Mouse (Mus musculus) frontal cortex, adult 2 months (tissue): ENCODE results near the gene Akap13. TPM values are rescaled to one million over a fixed set of nuclear protein-coding genes. Genes with fewer than 3 reads are reported as not detected.

ENCODE experiments used
- DNase-seq, 2 experiments: peaks; one replicate each; pipeline ENCODE4 v3.0.0; 2022; ENCODE audit warnings: low spot score in 1 of 2; ENCODE audit errors: extremely low spot score in 1 of 2
- polyA plus RNA-seq: library from polyadenylated mRNA; depleted of rRNA; stranded (reverse); fragments of >200 nt; gene quantifications from 2 replicates; pipeline ENCODE4 v1.2.3, GENCODE M21; 2012

Akap13 gene
- polyA plus RNA-seq, 1 experiment: 23.3 TPM

GRCm38 (mm10) chr7:75702966-75703645 lies 247.8 kb downstream of the Akap13 start:
- DNase-seq: no peak

GRCm38 (mm10) chr7:75704862-75705261 lies 249.5 kb downstream of the Akap13 start:
- no peak for DNase-seq

GRCm38 (mm10) chr7:75709936-75710335 lies 254.6 kb downstream of the Akap13 start:
- DNase-seq: no peak

DNA sequence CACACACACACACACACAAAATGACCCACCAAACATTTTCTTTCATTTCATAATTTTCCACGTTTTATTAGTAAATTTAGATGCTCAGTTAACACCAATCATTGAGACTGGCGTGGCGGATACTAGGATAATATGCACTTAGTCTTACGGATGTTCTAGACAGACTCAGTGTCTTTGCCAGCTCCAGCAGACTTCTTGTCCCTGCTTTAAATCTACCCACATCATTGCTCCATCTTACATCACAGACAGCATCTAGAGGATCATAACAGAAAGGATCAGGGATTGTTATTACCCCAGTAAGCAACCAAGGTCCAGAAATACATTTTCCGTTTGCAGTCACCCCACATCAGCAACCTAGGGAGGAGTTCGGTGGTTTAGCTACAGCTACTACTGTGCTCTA lies 255.6 kb downstream of the Akap13 start:
- DNase-seq: no peak

DNA sequence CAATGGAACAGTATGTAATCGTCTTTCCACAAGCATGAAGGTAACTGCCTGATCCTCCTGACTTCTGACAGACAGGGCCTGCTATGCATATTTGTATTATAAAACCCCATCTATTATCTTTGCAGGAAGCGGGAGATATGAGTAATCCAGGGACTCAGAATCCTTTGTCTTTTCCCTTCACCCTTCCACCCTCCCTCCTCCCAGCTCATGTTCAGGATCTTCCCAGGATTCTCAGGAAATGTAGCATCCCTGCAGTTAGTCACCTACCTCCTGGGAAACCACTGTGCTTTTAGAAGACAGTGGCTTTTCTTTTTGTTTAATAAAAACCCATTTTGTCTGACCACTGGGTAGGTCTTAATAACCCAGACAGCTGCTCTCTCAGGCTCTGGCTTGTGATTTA lies 256.1 kb downstream of the Akap13 start:
- DNase-seq: no peak

GRCm38 (mm10) chr7:75712808-75713207 lies 257.5 kb downstream of the Akap13 start:
- DNase-seq: no peak

GRCm38 (mm10) chr7:75713959-75714358 lies 258.6 kb downstream of the Akap13 start:
- DNase-seq: no peak

DNA sequence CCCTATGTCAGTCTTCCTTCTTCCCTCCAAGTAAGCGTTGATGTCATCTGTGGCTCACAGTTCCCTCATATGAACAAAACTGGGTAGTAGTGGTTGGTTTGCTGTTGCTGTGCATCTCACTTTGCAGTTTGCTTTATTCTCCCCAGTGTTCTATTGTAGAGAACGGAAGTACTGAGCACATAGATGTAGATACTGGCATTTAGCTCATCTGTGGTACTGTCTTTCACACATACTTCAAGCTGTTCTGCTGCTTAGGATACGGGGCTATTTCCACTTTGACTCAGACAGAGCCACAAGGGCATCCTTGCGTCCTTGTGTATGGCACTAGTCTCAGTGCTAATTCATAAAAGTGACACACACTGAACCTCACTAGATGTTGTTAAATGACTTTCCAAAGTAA lies 259.7 kb downstream of the Akap13 start:
- DNase-seq: no peak

DNA sequence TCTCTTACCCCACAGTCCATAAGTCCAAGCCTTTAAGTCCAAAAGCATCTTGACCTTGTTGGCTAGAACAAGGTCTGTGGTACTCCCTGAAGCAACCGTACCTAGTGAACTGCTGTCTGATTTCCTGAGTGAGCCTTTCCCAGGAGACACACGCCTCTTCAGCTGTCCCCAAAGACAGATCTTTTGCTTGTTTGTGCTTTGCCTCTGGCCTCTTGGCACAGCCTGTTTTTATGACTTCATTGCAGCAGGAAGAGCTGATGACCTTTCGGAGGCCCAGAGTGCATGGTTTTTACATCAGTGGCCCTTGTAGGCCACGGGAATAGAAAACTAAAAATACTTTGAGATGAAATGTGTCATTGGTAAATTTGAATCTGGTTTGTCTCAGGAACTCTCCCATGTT lies 260.6 kb downstream of the Akap13 start:
- DNase-seq: no peak

- no peak for DNase-seq
Observed at GRCm38 (mm10) chr7:75717349-75717748, 262.0 kb downstream of the Akap13 start.

DNA sequence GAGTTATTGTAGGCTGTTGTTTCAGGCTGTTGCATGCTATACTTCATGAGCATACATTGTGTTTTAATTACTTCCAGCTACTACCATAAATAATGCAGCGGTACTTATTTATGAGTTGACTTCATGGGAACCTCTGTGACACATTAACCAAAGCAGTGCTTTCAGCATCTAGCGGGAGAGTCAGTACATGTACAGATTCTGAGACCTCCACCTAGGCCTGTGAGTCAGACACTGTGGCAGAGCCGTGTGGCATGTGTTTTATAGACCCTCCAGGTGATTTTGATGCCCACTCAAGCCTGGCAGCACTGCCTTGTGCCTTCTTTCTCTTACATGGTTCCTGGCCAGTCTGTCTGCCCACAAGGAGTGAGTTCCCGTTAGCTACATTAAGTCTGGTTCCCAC lies 266.0 kb downstream of the Akap13 start:
- no peak for DNase-seq

- no peak for DNase-seq
Observed at GRCm38 (mm10) chr7:75724012-75724411, 268.7 kb downstream of the Akap13 start.

GRCm38 (mm10) chr7:75725899-75726298 lies 270.6 kb downstream of the Akap13 start:
- no peak for DNase-seq

- no peak for DNase-seq
Observed at GRCm38 (mm10) chr7:75726867-75727266, 271.5 kb downstream of the Akap13 start.

DNA sequence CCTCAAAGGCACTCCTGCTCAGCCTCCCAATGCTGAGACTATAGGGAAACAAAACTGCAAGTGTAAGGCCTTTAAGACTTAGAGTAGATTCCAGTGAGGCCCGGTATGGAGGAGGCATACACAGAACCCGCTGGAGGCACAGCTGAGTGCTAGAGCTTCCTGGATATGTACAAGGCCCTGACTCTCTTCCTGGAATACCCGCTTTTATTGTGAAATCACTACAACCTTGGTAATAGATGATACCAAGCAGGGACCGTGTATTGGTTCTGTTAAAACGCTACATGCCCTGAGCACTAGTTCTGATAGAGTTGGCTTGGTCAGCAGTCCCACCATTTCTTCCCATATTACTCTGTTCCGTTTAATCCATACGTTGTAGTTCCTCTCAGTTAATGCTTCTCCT lies 274.3 kb downstream of the Akap13 start:
- DNase-seq: no peak

DNA sequence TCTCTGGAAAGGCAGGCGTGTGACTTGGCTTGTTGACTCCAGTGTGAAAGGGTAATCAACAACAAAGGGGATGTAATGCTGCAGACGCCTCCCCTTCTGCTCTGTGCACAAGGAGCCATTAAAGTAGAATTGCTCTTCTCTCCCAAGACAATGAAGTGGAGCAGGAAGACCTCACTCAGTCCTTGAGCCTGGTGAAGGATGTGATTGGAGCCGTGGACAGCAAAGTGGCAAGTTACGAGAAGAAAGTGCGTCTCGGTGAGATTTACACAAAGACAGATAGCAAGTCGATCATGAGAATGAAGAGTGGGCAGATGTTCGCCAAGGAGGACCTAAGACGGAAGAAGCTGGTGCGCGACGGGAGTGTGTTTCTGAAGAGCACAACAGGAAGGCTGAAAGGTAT lies 274.9 kb downstream of the Akap13 start:
- DNase-seq: no peak

DNA sequence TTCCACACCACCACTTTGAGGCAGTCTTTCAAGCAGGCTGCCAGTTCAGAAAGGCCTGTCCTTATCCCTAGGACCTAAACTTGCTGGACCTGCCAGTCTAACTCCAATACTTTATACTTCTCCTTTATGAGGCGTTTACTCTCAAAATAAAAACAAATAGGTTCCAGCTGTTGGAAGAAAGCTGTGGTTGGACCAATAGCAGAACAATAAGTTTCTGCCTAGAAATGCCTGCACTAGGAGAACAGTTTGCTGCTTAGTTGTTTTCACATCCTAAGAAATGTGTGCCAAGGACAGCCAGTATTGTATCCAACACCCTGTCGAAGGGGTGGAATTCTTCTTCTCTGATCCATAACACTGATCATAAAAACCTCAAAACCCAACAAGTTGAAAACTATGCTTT lies 276.6 kb downstream of the Akap13 start:
- DNase-seq: no peak

GRCm38 (mm10) chr7:75733166-75733565 lies 277.8 kb downstream of the Akap13 start:
- no peak for DNase-seq

DNA sequence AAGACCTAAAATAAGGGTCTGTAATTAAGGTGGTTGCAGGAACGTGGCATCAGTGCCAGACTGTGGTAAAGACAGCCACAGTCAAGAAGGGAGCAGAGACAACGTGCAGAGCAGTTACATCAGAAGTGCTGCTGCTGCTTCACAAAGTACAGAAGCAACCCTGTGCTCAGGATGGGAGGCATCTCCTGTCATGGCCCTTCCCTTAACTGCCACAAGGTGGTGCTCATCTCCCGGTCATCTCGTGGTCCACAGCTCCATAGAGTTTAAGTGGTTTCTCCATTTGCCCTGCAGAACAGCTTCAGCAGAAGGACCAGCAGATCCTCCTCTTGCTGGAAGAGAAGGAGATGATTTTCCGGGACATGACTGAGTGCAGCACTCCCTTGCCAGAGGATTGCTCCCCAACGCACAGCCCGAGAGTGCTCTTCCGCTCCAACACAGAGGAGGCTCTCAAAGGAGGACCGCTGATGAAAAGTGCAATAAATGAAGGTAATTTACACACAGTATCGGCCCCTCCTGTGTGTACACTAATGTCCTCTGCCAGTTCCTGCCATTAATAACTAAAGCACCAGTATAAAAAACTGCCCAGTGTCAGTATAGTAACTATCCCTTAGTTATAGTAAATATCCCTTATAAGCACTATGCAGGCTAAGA lies 283.9 kb downstream of the Akap13 start:
- peak; percentile 52 to 82 for DNase-seq

DNA sequence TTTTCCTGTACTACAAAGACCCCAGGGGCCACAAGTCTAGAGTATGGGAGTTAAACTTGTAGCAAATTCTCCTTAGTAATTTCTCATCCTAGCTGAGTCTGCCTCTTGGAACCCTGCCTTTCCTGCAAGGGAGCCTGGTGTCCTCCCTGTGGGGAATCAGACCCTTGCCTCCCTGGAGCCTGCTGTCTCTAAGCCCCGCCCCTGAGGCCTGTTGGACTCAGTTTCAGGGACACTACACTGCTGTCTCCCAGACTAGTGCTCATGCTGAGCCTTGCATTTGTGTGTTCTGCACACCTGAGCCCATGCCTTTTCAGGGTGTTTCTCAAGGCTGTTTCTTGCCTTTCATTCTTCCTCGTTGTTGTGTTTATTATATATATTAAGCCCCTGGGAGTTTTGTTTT lies 289.2 kb downstream of the Akap13 start:
- DNase-seq: no peak

DNA sequence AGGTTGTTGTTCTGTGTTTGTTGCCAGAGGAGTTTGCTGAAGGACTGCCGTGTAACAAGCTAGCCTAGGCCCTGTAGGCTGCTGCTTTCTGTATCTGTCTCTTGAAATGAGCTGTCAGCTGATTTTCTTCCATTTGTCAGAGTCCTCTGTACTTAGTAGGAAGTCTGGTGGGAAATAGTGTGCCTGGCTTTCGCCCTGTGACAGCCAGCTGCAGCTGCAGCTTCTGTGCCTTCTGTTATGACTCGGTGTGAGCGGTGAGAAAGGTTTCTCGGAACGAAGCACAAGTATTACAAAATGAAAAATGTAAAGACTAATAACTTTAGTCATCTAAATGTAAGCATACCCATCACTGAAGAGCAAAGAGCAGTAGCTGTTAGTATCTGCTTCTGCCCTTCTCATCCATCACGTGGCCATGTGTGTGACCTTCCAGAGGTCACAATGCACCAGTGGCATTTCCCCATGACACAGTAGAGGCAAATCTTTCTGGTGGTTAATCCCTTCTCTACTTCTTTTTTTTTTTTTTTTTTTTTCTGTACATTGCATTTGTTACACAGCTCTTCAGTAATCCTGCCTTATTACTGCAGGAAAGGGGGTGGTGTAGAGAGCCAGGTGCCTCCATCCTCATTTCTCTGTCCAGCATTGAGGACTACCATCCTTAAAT lies 289.8 kb downstream of the Akap13 start:
- no peak for DNase-seq

GRCm38 (mm10) chr7:75745969-75746368 lies 290.6 kb downstream of the Akap13 start:
- DNase-seq: peak in 1 of 2 experiments; percentile 20
